Mouse (Mus musculus): ENCODE results near the gene 9230102O04Rik. TPM values are rescaled to one million over a fixed set of nuclear protein-coding genes. Genes with fewer than 3 reads are reported as not detected.

The 9230102O04Rik gene
- polyA plus RNA-seq, 1 experiment from 2014 or later = not detected

GRCm38 (mm10) chr2:9882371-9882925 is 6.9 kb downstream of the 9230102O04Rik start:
- H3K9ac ChIP-seq (ENCODE audit: low read length) = no peak overlapping the region
- H3K36me3 ChIP-seq (ENCODE audit: control insufficient read depth, insufficient read depth, low read length) = no peaks in the 10 kb centered on the region
- H3K9me3 ChIP-seq (ENCODE audit: control insufficient read depth, low read length) = no peaks in the 10 kb centered on the region
- H3K4me3 ChIP-seq (ENCODE audit: low read depth, low read length) = peak overlapping the region; percentile 16
- H3K27me3 ChIP-seq (ENCODE audit: control insufficient read depth, insufficient read depth, low read length) = peaks cover 93% of the 10 kb centered on the region
- under 1% methylated on average over 39 of the region's 39 CpGs for WGBS
- ATAC-seq (replicated peaks; ENCODE audit: low FRiP score) = no peak
- peak overlapping the region; percentile 11; the same call in 1 of the 2 replicates for H3K4me2 ChIP-seq (ENCODE audit: low read depth, low read length, severe bottlenecking)
- H3K4me1 ChIP-seq (replicated peaks; ENCODE audit: control insufficient read depth, insufficient read depth, low read length) = peaks cover 12% of the 10 kb centered on the region; the same call in 1 of the 2 replicates
- DNase-seq (ENCODE audit: low spot score) = peak; percentile 68
- H3K27ac ChIP-seq (ENCODE audit: low read depth, low read length) = no peak overlapping the region

GRCm38 (mm10) chr2:9881611-9882023 is 7.7 kb downstream of the 9230102O04Rik start:
- Histone ChIP-seq H3K9me3 (ENCODE audit: control insufficient read depth, low read length) (no peaks in the 10 kb centered on the region), H3K27me3 (ENCODE audit: control insufficient read depth, insufficient read depth, low read length) (peaks cover 91% of the 10 kb centered on the region), H3K4me2 (ENCODE audit: low read depth, low read length, severe bottlenecking) (peak overlapping the region; percentile 49), H3K4me1 (replicated peaks; ENCODE audit: control insufficient read depth, insufficient read depth, low read length) (peaks cover 15% of the 10 kb centered on the region; the same call in 1 of the 2 replicates), H3K27ac (ENCODE audit: low read depth, low read length) (no peak overlapping the region), H3K36me3 (ENCODE audit: control insufficient read depth, insufficient read depth, low read length) (no peaks in the 10 kb centered on the region), H3K9ac (ENCODE audit: low read length) (no peak overlapping the region), H3K4me3 (ENCODE audit: low read depth, low read length) (peak overlapping the region; percentile 27)
- WGBS = under 1% methylated on average over 13 of the region's 13 CpGs
- ATAC-seq (replicated peaks; ENCODE audit: low FRiP score) (no peak), DNase-seq (ENCODE audit: low spot score) (peak; percentile 68)

- H3K4me1 ChIP-seq (replicated peaks; ENCODE audit: control insufficient read depth, insufficient read depth, low read length) = peaks cover 15% of the 10 kb centered on the region; the same call in 1 of the 2 replicates
- H3K27ac ChIP-seq (ENCODE audit: low read depth, low read length) = no peak within 1 kb of the TSS
- H3K4me3 ChIP-seq (ENCODE audit: low read depth, low read length) = peak within 1 kb of the TSS; percentile 27
- ATAC-seq (replicated peaks; ENCODE audit: low FRiP score) (no peak), DNase-seq (ENCODE audit: low spot score) (peak; percentile 73)
- no peaks in the 10 kb centered on the region for H3K36me3 ChIP-seq (ENCODE audit: control insufficient read depth, insufficient read depth, low read length)
- no peaks in the 10 kb centered on the region for H3K9me3 ChIP-seq (ENCODE audit: control insufficient read depth, low read length)
- WGBS = under 1% methylated on average over 33 of the region's 35 CpGs
- peaks cover 89% of the 10 kb centered on the region for H3K27me3 ChIP-seq (ENCODE audit: control insufficient read depth, insufficient read depth, low read length)
- peak within 1 kb of the TSS; percentile 49 for H3K4me2 ChIP-seq (ENCODE audit: low read depth, low read length, severe bottlenecking)
- no peak within 1 kb of the TSS for H3K9ac ChIP-seq (ENCODE audit: low read length)
Measured at GRCm38 (mm10) chr2:9881051-9881591, 8.2 kb downstream of the 9230102O04Rik start, which contains the start of gene 4930412O13Rik. TSS of gene 4930412O13Rik (plus strand) at chr2:9881252.

GRCm38 (mm10) chr2:9880271-9880670 is 9.1 kb downstream of the 9230102O04Rik start:
- Histone ChIP-seq H3K27me3 (ENCODE audit: control insufficient read depth, insufficient read depth, low read length) (peaks cover 89% of the 10 kb centered on the region), H3K27ac (ENCODE audit: low read depth, low read length) (no peak overlapping the region), H3K9ac (ENCODE audit: low read length) (no peak overlapping the region), H3K4me2 (ENCODE audit: low read depth, low read length, severe bottlenecking) (no peak overlapping the region), H3K36me3 (ENCODE audit: control insufficient read depth, insufficient read depth, low read length) (no peaks in the 10 kb centered on the region), H3K9me3 (ENCODE audit: control insufficient read depth, low read length) (no peaks in the 10 kb centered on the region), H3K4me1 (replicated peaks; ENCODE audit: control insufficient read depth, insufficient read depth, low read length) (peaks cover 15% of the 10 kb centered on the region; the same call in 1 of the 2 replicates), H3K4me3 (ENCODE audit: low read depth, low read length) (no peak overlapping the region)
- under 1% methylated on average over 11 of the region's 11 CpGs for WGBS
- no peak for ATAC-seq (replicated peaks; ENCODE audit: low FRiP score)
- peak; percentile 48 for DNase-seq (ENCODE audit: low spot score)

GRCm38 (mm10) chr2:9879493-9879892 is 9.8 kb downstream of the 9230102O04Rik start:
- Histone ChIP-seq H3K4me3 (ENCODE audit: low read depth, low read length) (peak overlapping the region; percentile 42), H3K4me2 (ENCODE audit: low read depth, low read length, severe bottlenecking) (peak overlapping the region; percentile 83), H3K9me3 (ENCODE audit: control insufficient read depth, low read length) (no peaks in the 10 kb centered on the region), H3K4me1 (replicated peaks; ENCODE audit: control insufficient read depth, insufficient read depth, low read length) (peaks cover 15% of the 10 kb centered on the region; the same call in 1 of the 2 replicates), H3K27ac (ENCODE audit: low read depth, low read length) (no peak overlapping the region), H3K27me3 (ENCODE audit: control insufficient read depth, insufficient read depth, low read length) (peaks cover 89% of the 10 kb centered on the region), H3K36me3 (ENCODE audit: control insufficient read depth, insufficient read depth, low read length) (no peaks in the 10 kb centered on the region), H3K9ac (ENCODE audit: low read length) (no peak overlapping the region)
- peak; percentile 96 for DNase-seq (ENCODE audit: low spot score)
- peak; percentile 97 for ATAC-seq (replicated peaks; ENCODE audit: low FRiP score)
- under 1% methylated on average over 21 of the region's 21 CpGs for WGBS

GRCm38 (mm10) chr2:9879092-9879491 is 10.2 kb downstream of the 9230102O04Rik start:
- DNase-seq (ENCODE audit: low spot score) (peak; percentile 67), ATAC-seq (replicated peaks; ENCODE audit: low FRiP score) (peak; percentile 0; the same call in 1 of the 2 replicates)
- Histone ChIP-seq H3K27me3 (ENCODE audit: control insufficient read depth, insufficient read depth, low read length) (peaks cover 89% of the 10 kb centered on the region), H3K9me3 (ENCODE audit: control insufficient read depth, low read length) (no peaks in the 10 kb centered on the region), H3K9ac (ENCODE audit: low read length) (no peak overlapping the region), H3K4me3 (ENCODE audit: low read depth, low read length) (peak overlapping the region; percentile 42), H3K4me2 (ENCODE audit: low read depth, low read length, severe bottlenecking) (peak overlapping the region; percentile 83), H3K27ac (ENCODE audit: low read depth, low read length) (no peak overlapping the region), H3K36me3 (ENCODE audit: control insufficient read depth, insufficient read depth, low read length) (no peaks in the 10 kb centered on the region), H3K4me1 (replicated peaks; ENCODE audit: control insufficient read depth, insufficient read depth, low read length) (peaks cover 15% of the 10 kb centered on the region; the same call in 1 of the 2 replicates)
- under 1% methylated on average over 22 of the region's 22 CpGs for WGBS

GRCm38 (mm10) chr2:9878564-9879081 is 10.7 kb downstream of the 9230102O04Rik start:
- under 1% methylated on average over 31 of the region's 33 CpGs for WGBS
- Histone ChIP-seq H3K4me3 (ENCODE audit: low read depth, low read length) (peak overlapping the region; percentile 42), H3K36me3 (ENCODE audit: control insufficient read depth, insufficient read depth, low read length) (no peaks in the 10 kb centered on the region), H3K4me2 (ENCODE audit: low read depth, low read length, severe bottlenecking) (peak overlapping the region; percentile 83), H3K9me3 (ENCODE audit: control insufficient read depth, low read length) (no peaks in the 10 kb centered on the region), H3K9ac (ENCODE audit: low read length) (no peak overlapping the region), H3K4me1 (replicated peaks; ENCODE audit: control insufficient read depth, insufficient read depth, low read length) (peaks cover 15% of the 10 kb centered on the region; the same call in 1 of the 2 replicates), H3K27ac (ENCODE audit: low read depth, low read length) (no peak overlapping the region), H3K27me3 (ENCODE audit: control insufficient read depth, insufficient read depth, low read length) (peaks cover 90% of the 10 kb centered on the region)
- peak; percentile 78 for DNase-seq (ENCODE audit: low spot score)
- peak; percentile 26; the same call in 1 of the 2 replicates for ATAC-seq (replicated peaks; ENCODE audit: low FRiP score)

- peak overlapping the region; percentile 83 for H3K4me2 ChIP-seq (ENCODE audit: low read depth, low read length, severe bottlenecking)
- peak overlapping the region; percentile 42 for H3K4me3 ChIP-seq (ENCODE audit: low read depth, low read length)
- H3K36me3 ChIP-seq (ENCODE audit: control insufficient read depth, insufficient read depth, low read length) = no peaks in the 10 kb centered on the region
- H3K27me3 ChIP-seq (ENCODE audit: control insufficient read depth, insufficient read depth, low read length) = peaks cover 89% of the 10 kb centered on the region
- DNase-seq (ENCODE audit: low spot score) (peak; percentile 61), ATAC-seq (replicated peaks; ENCODE audit: low FRiP score) (no peak)
- WGBS = under 1% methylated on average over 19 of the region's 19 CpGs
- H3K9ac ChIP-seq (ENCODE audit: low read length) = no peak overlapping the region
- H3K9me3 ChIP-seq (ENCODE audit: control insufficient read depth, low read length) = no peaks in the 10 kb centered on the region
- H3K4me1 ChIP-seq (replicated peaks; ENCODE audit: control insufficient read depth, insufficient read depth, low read length) = peaks cover 13% of the 10 kb centered on the region; the same call in 1 of the 2 replicates
- no peak overlapping the region for H3K27ac ChIP-seq (ENCODE audit: low read depth, low read length)
Measured at GRCm38 (mm10) chr2:9877966-9878563, 11.3 kb downstream of the 9230102O04Rik start.

Data from forebrain, embryonic 11.5 days (tissue).